Mouse (Mus musculus) erythroblast, embryonic 14.5 days (primary cell): ENCODE results near the gene Mbnl2. TPM values are rescaled to one million over a fixed set of nuclear protein-coding genes. Genes with fewer than 3 reads are reported as not detected.

Source experiments
- H3K27me3 ChIP-seq: 2 replicates; pipeline ENCODE4 v1.6.1; 2012; ENCODE audit warnings: inconsistent platforms; ENCODE audit not compliant: control insufficient read depth
- H3K36me3 ChIP-seq: 2 replicates; pipeline ENCODE4 v1.6.1; 2012; ENCODE audit warnings: mild to moderate bottlenecking, inconsistent platforms; ENCODE audit not compliant: control insufficient read depth
- H3K4me1 ChIP-seq: 2 replicates; pipeline ENCODE4 v1.6.1; 2012; ENCODE audit warnings: inconsistent platforms; ENCODE audit not compliant: control insufficient read depth
- H3K4me3 ChIP-seq: replicated peaks from 2 replicates; pipeline ENCODE3; 2012; ENCODE audit warnings: moderate library complexity, mild to moderate bottlenecking, inconsistent platforms
- H3K9me3 ChIP-seq: 2 replicates; pipeline ENCODE4 v1.6.1; 2012; ENCODE audit warnings: low read length, inconsistent platforms, mixed read lengths; ENCODE audit not compliant: control insufficient read depth
- GATA1 ChIP-seq: IDR thresholded peaks from 2 replicates; pipeline ENCODE4 v1.6.1; 2012; ENCODE audit warnings: low read length, inconsistent platforms, mixed read lengths
- TAL1 ChIP-seq: IDR thresholded peaks from 3 replicates; pipeline ENCODE4 v1.6.1; 2012; ENCODE audit warnings: low read length, inconsistent platforms, mixed read lengths
- polyA plus RNA-seq: library from polyadenylated mRNA; stranded (reverse); fragments of >175 nt; gene quantifications from 2 replicates; pipeline ENCODE4 v1.2.3, GENCODE M21; 2012

Gene Mbnl2
- polyA plus RNA-seq, 1 experiment: 0.18 TPM

DNA sequence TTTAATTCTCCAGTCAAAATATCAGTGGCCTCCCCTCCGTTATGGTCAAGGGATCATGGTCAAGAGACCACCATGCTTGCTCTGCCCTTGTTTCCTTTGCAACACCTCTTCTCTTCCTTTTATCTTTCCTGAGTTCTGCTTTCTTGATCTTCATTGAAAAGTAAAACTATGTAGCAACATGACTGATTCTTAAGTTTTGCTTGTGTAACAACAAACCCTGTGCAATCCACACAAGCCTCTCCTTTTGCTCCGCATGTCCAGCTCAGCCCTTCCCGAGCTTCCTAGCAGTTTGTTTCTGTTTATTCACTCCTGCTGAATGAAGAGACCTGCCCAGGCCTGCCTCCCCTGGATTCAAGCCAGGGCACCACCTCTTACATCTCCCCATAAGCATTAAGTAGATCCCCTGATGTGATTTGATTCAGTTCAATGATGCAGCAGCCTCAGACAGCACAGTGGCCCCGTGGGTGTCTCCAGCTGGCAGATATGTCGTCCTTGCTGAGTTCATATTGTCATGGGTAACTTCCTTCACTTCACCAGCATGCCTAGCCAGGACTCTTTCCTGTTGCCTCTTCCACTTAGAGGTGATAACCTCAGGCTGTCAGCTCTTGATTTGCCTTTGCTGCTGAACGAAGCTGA lies 27.6 kb downstream of the Mbnl2 start:
- H3K4me3 ChIP-seq: no peak overlapping the region
- no peaks in the 10 kb centered on the region for H3K36me3 ChIP-seq
- no peaks in the 10 kb centered on the region for H3K9me3 ChIP-seq
- H3K4me1 ChIP-seq: peaks cover 11% of the 10 kb centered on the region
- H3K27me3 ChIP-seq: no peaks in the 10 kb centered on the region
- TF ChIP-seq GATA1 (no peak), TAL1 (no peak)

GRCm38 (mm10) chr14:120306229-120306628 lies 30.8 kb downstream of the Mbnl2 start:
- Histone ChIP-seq H3K9me3 (no peaks in the 10 kb centered on the region), H3K4me3 (no peak overlapping the region), H3K27me3 (no peaks in the 10 kb centered on the region), H3K36me3 (no peaks in the 10 kb centered on the region), H3K4me1 (peaks cover 17% of the 10 kb centered on the region)
- TF ChIP-seq TAL1 (no peak), GATA1 (no peak)

DNA sequence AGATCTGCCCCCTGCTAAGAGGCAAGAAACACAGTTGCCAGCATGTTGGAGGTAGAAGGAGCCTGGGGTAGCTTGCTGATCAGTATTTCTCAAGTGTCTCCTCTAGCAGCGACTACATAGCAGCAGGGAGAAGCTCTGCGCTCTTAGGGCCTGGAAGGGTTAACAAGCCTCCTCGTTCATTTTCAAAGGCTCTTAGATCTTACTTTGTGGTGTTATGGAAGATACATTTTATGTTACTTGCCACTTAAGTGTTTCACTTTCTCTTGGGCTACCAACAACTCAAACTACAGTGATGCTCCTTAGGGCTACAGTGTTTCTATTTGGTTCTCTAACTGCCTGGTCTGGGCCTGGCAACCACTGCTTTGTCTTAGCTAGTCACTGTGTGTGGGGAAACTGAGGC lies 31.9 kb downstream of the Mbnl2 start:
- Histone ChIP-seq H3K4me3 (no peak overlapping the region), H3K4me1 (peaks cover 17% of the 10 kb centered on the region), H3K9me3 (no peaks in the 10 kb centered on the region)

GRCm38 (mm10) chr14:120307963-120308362 lies 32.5 kb downstream of the Mbnl2 start:
- no peaks in the 10 kb centered on the region for H3K36me3 ChIP-seq
- peaks cover 19% of the 10 kb centered on the region for H3K4me1 ChIP-seq
- no peak for TF ChIP-seq TAL1
- H3K27me3 ChIP-seq: no peaks in the 10 kb centered on the region
- no peak overlapping the region for H3K4me3 ChIP-seq
- H3K9me3 ChIP-seq: no peaks in the 10 kb centered on the region

More for the DNA sequence above, 31.9 kb downstream of the Mbnl2 start:
- Histone ChIP-seq H3K27me3 (no peaks in the 10 kb centered on the region), H3K36me3 (no peaks in the 10 kb centered on the region)
- TF ChIP-seq GATA1: no peak
- TF ChIP-seq TAL1: no peak

DNA sequence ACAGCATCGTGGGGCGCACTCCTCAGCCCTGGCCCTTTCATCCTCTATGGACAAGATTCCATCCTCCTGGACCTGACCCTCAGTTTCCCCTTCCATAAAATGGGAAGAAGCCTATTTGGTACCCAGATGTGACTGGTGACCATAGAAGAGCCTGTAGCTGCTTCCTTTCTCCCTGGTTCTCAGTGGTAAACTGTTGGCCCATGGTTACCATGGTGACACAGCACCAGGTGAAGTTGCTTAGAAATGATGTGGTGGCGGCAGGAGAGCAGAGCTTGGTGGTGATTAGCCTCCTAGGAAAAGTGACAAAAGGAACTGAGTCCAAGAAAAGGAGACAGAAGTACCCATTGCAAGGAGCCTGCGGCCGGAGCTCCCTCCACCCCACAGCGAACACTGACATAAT lies 34.2 kb downstream of the Mbnl2 start:
- TF ChIP-seq TAL1: no peak
- no peak for TF ChIP-seq GATA1
- no peaks in the 10 kb centered on the region for H3K36me3 ChIP-seq
- no peaks in the 10 kb centered on the region for H3K9me3 ChIP-seq
- H3K4me3 ChIP-seq: no peak overlapping the region
- H3K4me1 ChIP-seq: peaks cover 19% of the 10 kb centered on the region
- no peaks in the 10 kb centered on the region for H3K27me3 ChIP-seq

GRCm38 (mm10) chr14:120311330-120312097 lies 36.0 kb downstream of the Mbnl2 start:
- Histone ChIP-seq H3K4me3 (no peak overlapping the region), H3K9me3 (no peaks in the 10 kb centered on the region), H3K36me3 (no peaks in the 10 kb centered on the region), H3K27me3 (no peaks in the 10 kb centered on the region), H3K4me1 (peaks cover 15% of the 10 kb centered on the region)
- TF ChIP-seq GATA1 (no peak), TAL1 (no peak)

DNA sequence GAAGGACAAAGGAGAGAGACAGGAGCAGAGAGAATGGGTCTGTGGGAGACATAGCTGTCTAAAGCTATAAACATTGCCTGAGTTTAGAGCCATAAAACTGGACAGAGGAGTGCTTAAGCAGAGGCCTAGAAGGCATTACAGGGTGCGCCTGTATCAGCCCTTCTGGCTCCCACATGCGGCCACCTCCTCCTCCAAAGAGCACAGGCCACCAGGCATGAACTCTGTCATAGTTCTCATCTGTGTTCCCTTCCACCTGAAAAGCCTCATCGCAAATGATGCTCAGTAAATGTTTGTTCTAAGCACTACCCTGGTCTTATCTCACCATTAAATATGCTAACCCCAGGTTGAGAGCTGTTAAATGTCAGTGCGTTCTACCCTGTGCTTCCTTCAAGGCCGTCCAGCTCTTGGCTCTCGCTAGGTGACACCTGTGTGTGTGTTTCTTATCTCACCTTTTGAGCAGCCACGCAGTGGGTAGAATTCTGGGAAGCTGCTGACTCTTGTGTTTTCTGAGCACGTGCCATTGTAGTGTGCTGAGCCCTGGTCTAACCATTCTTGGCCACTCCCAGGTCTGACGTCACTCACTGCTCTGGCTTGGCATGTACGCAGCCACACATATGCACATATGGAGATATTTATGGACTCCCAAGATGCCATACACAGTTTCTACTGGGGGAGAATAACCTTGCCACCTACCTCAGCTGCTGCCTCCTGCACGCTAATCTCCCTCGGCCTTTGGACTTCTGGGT lies 37.4 kb downstream of the Mbnl2 start:
- TF ChIP-seq TAL1: no peak
- TF ChIP-seq GATA1: no peak
- H3K9me3 ChIP-seq: peaks cover 2% of the 10 kb centered on the region; the same call in 1 of the 2 replicates
- H3K4me1 ChIP-seq: peaks cover 11% of the 10 kb centered on the region
- no peaks in the 10 kb centered on the region for H3K27me3 ChIP-seq
- no peaks in the 10 kb centered on the region for H3K36me3 ChIP-seq
- no peak overlapping the region for H3K4me3 ChIP-seq

DNA sequence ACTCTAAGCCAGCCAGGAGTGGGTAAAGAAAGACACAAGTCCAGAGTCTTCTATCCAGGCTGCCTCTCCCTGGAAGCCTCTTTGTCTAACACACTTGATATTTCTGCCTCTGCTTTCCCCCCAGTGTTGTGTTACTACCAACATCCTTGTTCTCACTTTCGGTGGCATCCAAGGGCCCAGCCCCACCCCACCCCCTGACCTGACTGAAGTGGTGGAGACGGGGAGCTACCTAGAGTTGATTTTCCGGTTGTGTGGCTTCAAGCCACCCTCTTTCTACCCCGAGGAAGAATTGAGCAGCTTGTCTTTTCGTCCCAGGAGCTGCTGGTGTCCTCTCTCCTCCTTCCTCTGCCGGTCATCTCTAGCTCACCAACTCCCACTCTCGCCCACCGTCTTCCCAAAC lies 38.0 kb downstream of the Mbnl2 start:
- Histone ChIP-seq H3K36me3 (no peaks in the 10 kb centered on the region), H3K27me3 (no peaks in the 10 kb centered on the region), H3K4me3 (no peak overlapping the region), H3K4me1 (peaks cover 4% of the 10 kb centered on the region; the same call in 1 of the 2 replicates), H3K9me3 (peaks cover 2% of the 10 kb centered on the region; the same call in 1 of the 2 replicates)
- TF ChIP-seq TAL1: no peak
- TF ChIP-seq GATA1: no peak

DNA sequence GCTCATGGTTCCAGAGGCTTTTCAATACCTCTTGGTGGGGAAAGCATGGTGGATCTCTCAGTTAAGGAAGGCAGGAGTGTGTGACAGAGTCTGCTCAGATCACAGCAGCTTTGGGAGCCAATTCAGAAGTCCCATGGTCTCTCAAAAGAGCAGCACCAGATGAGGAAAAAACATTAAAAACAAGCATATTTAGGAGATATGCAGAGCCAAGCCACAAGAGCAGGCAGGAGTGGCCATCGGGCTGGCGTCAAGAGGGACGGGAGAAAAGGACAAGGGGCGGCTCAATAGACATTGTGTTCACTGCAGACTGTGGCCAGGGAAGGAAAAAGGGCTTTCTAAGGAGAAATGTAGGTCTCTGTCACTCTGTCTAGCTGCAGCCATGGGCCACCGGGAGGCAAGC lies 40.3 kb downstream of the Mbnl2 start:
- Histone ChIP-seq H3K27me3 (no peaks in the 10 kb centered on the region), H3K4me3 (no peak overlapping the region), H3K36me3 (no peaks in the 10 kb centered on the region; the same call in 1 of the 2 replicates), H3K9me3 (peaks cover 2% of the 10 kb centered on the region; the same call in 1 of the 2 replicates), H3K4me1 (0 out of 2 replicates have a peak, but pooled peaks cover 3% of the 10 kb centered on the region)
- TF ChIP-seq GATA1 (no peak), TAL1 (no peak)
